Comparison of ENCODE assay signal across 8 mouse cellular contexts in genomic region chr4:139575673-139576003, GRCm38 (mm10). TPM values are rescaled to one million over a fixed set of nuclear protein-coding genes. Genes with fewer than 3 reads are reported as not detected.
DNase-seq lines count a peak whose midpoint lies in the region; ATAC-seq lines count a peak whose summit lies in the region.

No protein-coding gene starts in this region.

- no peaks in the 10 kb centered on the region; the same call in 1 of the 2 replicates for H3K36me3 ChIP-seq in neural tube, embryonic 11.5 days (ENCODE audit: control insufficient read depth, insufficient read depth, low read length)
- no peaks in the 10 kb centered on the region for H3K36me3 ChIP-seq in forebrain, embryonic 10.5 days (replicated peaks)
- H3K36me3 ChIP-seq in limb, embryonic 15.5 days, result no peaks in the 10 kb centered on the region
- H3K36me3 ChIP-seq in stomach, embryonic 14.5 days (ENCODE audit: control insufficient read depth, insufficient read depth, low read length), result no peaks in the 10 kb centered on the region

- H3K4me3 ChIP-seq in neural tube, embryonic 11.5 days (ENCODE audit: low read depth, low read length), result peak overlapping the region; percentile 89
- H3K4me3 ChIP-seq in forebrain, embryonic 10.5 days, result peak overlapping the region; percentile 71
- H3K4me3 ChIP-seq in limb, embryonic 15.5 days, result peak overlapping the region; percentile 85
- H3K4me3 ChIP-seq in stomach, embryonic 14.5 days (ENCODE audit: low read depth, low read length), result peak overlapping the region; percentile 82

- peaks cover 51% of the 10 kb centered on the region for H3K4me1 ChIP-seq in neural tube, embryonic 11.5 days (ENCODE audit: control insufficient read depth, insufficient read depth, low read length)
- H3K4me1 ChIP-seq in forebrain, embryonic 10.5 days, result peaks cover 65% of the 10 kb centered on the region
- H3K4me1 ChIP-seq in limb, embryonic 15.5 days, result peaks cover 58% of the 10 kb centered on the region
- peaks cover 50% of the 10 kb centered on the region for H3K4me1 ChIP-seq in stomach, embryonic 14.5 days (ENCODE audit: control insufficient read depth, insufficient read depth, low read length)

- ATAC-seq in neural tube, embryonic 11.5 days (ENCODE audit: insufficient read depth, low FRiP score, low TSS enrichment), result no peak
- ATAC-seq in limb, embryonic 15.5 days (ENCODE audit: insufficient number of reproducible peaks, low FRiP score, low TSS enrichment, low read depth), result no peak
- no peak for ATAC-seq in stomach, embryonic 14.5 days (ENCODE audit: insufficient number of reproducible peaks, insufficient read depth, low FRiP score, low read depth)

- no peak for DNase-seq in neural tube, embryonic 11.5 days (ENCODE audit: low spot score)
- no peak for DNase-seq in neural tube, embryonic 10.5 days (ENCODE audit: extremely low spot score, low spot score)
- no peak for DNase-seq in forebrain, embryonic 10.5 days (ENCODE audit: extremely low spot score, low spot score)
- DNase-seq in layer of hippocampus, adult 18-20 months (ENCODE audit: low spot score in 2 of 2), result no peak
- DNase-seq in Muller cell, postnatal 12 days (ENCODE audit: inconsistent ontology term), result no peak
- DNase-seq in spleen, postnatal 36 days (ENCODE audit: low spot score in 2 of 2), result no peak

- H3K9ac ChIP-seq in neural tube, embryonic 11.5 days (ENCODE audit: low read length), result peak overlapping the region; percentile 88
- H3K9ac ChIP-seq in limb, embryonic 15.5 days, result peak overlapping the region; percentile 83
- H3K9ac ChIP-seq in stomach, embryonic 14.5 days (replicated peaks; ENCODE audit: low read depth, low read length), result peak overlapping the region; percentile 76

- peak overlapping the region; percentile 96 for H3K4me2 ChIP-seq in neural tube, embryonic 11.5 days (ENCODE audit: low read depth)
- H3K4me2 ChIP-seq in limb, embryonic 15.5 days, result peak overlapping the region; percentile 94
- H3K4me2 ChIP-seq in stomach, embryonic 14.5 days (replicated peaks; ENCODE audit: low read depth, low read length), result peak overlapping the region; percentile 96

- H3K9me3 ChIP-seq in neural tube, embryonic 11.5 days (ENCODE audit: control insufficient read depth, low read length), result no peaks in the 10 kb centered on the region
- no peaks in the 10 kb centered on the region for H3K9me3 ChIP-seq in forebrain, embryonic 10.5 days
- H3K9me3 ChIP-seq in limb, embryonic 15.5 days, result no peaks in the 10 kb centered on the region
- H3K9me3 ChIP-seq in stomach, embryonic 14.5 days (ENCODE audit: control insufficient read depth, low read depth, low read length), result no peaks in the 10 kb centered on the region

- 9% methylated on average over 14 of the region's 14 CpGs for WGBS in neural tube, embryonic 11.5 days
- 11% methylated on average over 14 of the region's 14 CpGs for WGBS in forebrain, embryonic 10.5 days
- 6% methylated on average over 14 of the region's 14 CpGs for WGBS in limb, embryonic 15.5 days
- 7% methylated on average over 14 of the region's 14 CpGs for WGBS in stomach, embryonic 14.5 days

- peak overlapping the region; percentile 92; the same call in 1 of the 2 replicates for H3K27ac ChIP-seq in neural tube, embryonic 11.5 days (ENCODE audit: low read depth, low read length)
- peak overlapping the region; percentile 86; the same call in 1 of the 2 replicates for H3K27ac ChIP-seq in forebrain, embryonic 10.5 days
- H3K27ac ChIP-seq in limb, embryonic 15.5 days, result peak overlapping the region; percentile 91; the same call in 1 of the 2 replicates
- H3K27ac ChIP-seq in stomach, embryonic 14.5 days (ENCODE audit: low read length), result no peak overlapping the region

- H3K27me3 ChIP-seq in neural tube, embryonic 11.5 days (ENCODE audit: control insufficient read depth, insufficient read depth, low read length), result no peaks in the 10 kb centered on the region
- peaks cover 44% of the 10 kb centered on the region for H3K27me3 ChIP-seq in forebrain, embryonic 10.5 days (ENCODE audit: poor library complexity, severe bottlenecking)
- H3K27me3 ChIP-seq in limb, embryonic 15.5 days, result 0 out of 2 replicates have a peak, but pooled peaks cover 5% of the 10 kb centered on the region
- no peaks in the 10 kb centered on the region for H3K27me3 ChIP-seq in stomach, embryonic 14.5 days (ENCODE audit: control insufficient read depth, insufficient read depth, low read length)

RNA-seq across cellular contexts. Expression of gene Gm21969, which starts 27.3 kb away (rescaled TPM):
- polyA plus RNA-seq in neural tube, embryonic 11.5 days (2014; fragmentation: Nextera tagmentation; extraction: Ambion mirVana), result not detected in 2 replicates
- polyA plus RNA-seq in forebrain, embryonic 10.5 days (2016; fragmentation: Nextera tagmentation; extraction: Ambion mirVana), result not detected in 2 replicates
- not detected in 2 replicates for polyA plus RNA-seq in limb, embryonic 15.5 days (2015; fragmentation: Nextera tagmentation; extraction: Ambion mirVana)
- polyA plus RNA-seq in stomach, embryonic 14.5 days (2014; fragmentation: Nextera tagmentation; extraction: Ambion mirVana), result not detected in 2 replicates
- not detected for total RNA-seq in layer of hippocampus, adult 18-20 months (2021)

RNA-seq across cellular contexts. Expression of gene Iffo2, which starts 45.3 kb away (rescaled TPM):
- polyA plus RNA-seq in neural tube, embryonic 11.5 days (2014; fragmentation: Nextera tagmentation; extraction: Ambion mirVana), result 2.8 and 3.4 TPM in 2 replicates
- polyA plus RNA-seq in forebrain, embryonic 10.5 days (2016; fragmentation: Nextera tagmentation; extraction: Ambion mirVana), result 2.3 and 3.0 TPM in 2 replicates
- polyA plus RNA-seq in limb, embryonic 15.5 days (2015; fragmentation: Nextera tagmentation; extraction: Ambion mirVana), result 2.7 and 3.6 TPM in 2 replicates
- 5.7 and 6.1 TPM in 2 replicates for polyA plus RNA-seq in stomach, embryonic 14.5 days (2014; fragmentation: Nextera tagmentation; extraction: Ambion mirVana)
- total RNA-seq in layer of hippocampus, adult 18-20 months (2021), result 10 to 100 TPM; 18.6 to 19.2 TPM

RNA-seq across cellular contexts. Expression of gene Aldh4a1, which starts 47.0 kb away (rescaled TPM):
- 13.9 and 16.2 TPM in 2 replicates for polyA plus RNA-seq in neural tube, embryonic 11.5 days (2014; fragmentation: Nextera tagmentation; extraction: Ambion mirVana)
- 22.7 and 22.8 TPM in 2 replicates for polyA plus RNA-seq in forebrain, embryonic 10.5 days (2016; fragmentation: Nextera tagmentation; extraction: Ambion mirVana)
- 36.8 and 39.7 TPM in 2 replicates for polyA plus RNA-seq in limb, embryonic 15.5 days (2015; fragmentation: Nextera tagmentation; extraction: Ambion mirVana)
- 14.6 and 16.2 TPM in 2 replicates for polyA plus RNA-seq in stomach, embryonic 14.5 days (2014; fragmentation: Nextera tagmentation; extraction: Ambion mirVana)
- 10 to 100 TPM; 19.6 to 21.4 TPM for total RNA-seq in layer of hippocampus, adult 18-20 months (2021)
